Mouse (Mus musculus) lung, embryonic 14.5 days (tissue): Measurements from ENCODE around the gene Atrip. TPM values are rescaled to one million over a fixed set of nuclear protein-coding genes. Genes with fewer than 3 reads are reported as not detected.

Source experiments
- ATAC-seq: fragments of 200-750 bp; cut with Nextera tagmentation; 2 replicates; pipeline ENCODE4 v1.8.0; 2017; ENCODE audit warnings: mild to moderate bottlenecking, moderate TSS enrichment, moderate library complexity; ENCODE audit not compliant: insufficient read depth
- DNase-seq: peaks from one replicate; pipeline ENCODE4 v3.0.0-alpha.2; 2015
- H3K27ac ChIP-seq: fragments of 300-500 bp; sonication (generic); 2 replicates; pipeline ENCODE4 v1.5.1; 2014; ENCODE audit warnings: low read depth, mild to moderate bottlenecking, moderate library complexity
- H3K27me3 ChIP-seq: fragments of 300-500 bp; sonication (generic); 2 replicates; pipeline ENCODE4 v1.6.1; 2014; ENCODE audit warnings: low read length, control low read depth; ENCODE audit not compliant: insufficient read depth
- H3K36me3 ChIP-seq: fragments of 300-500 bp; sonication (generic); 2 replicates; pipeline ENCODE4 v1.6.1; 2014; ENCODE audit warnings: control low read depth; ENCODE audit not compliant: insufficient read depth
- H3K4me1 ChIP-seq: fragments of 300-500 bp; sonication (generic); 2 replicates; pipeline ENCODE4 v1.6.1; 2014; ENCODE audit warnings: antibody characterized with exemption, control low read depth; ENCODE audit not compliant: insufficient read depth
- H3K4me2 ChIP-seq: fragments of 300-500 bp; sonication (generic); 2 replicates; pipeline ENCODE4 v1.6.1; 2014; ENCODE audit warnings: mild to moderate bottlenecking
- H3K4me3 ChIP-seq: fragments of 300-500 bp; sonication (generic); 2 replicates; pipeline ENCODE4 v1.5.1; 2014; ENCODE audit warnings: low read depth, low read length
- H3K9ac ChIP-seq: fragments of 300-500 bp; sonication (generic); 2 replicates; pipeline ENCODE4 v1.6.1; 2014
- H3K9me3 ChIP-seq: fragments of 300-500 bp; sonication (generic); 2 replicates; pipeline ENCODE4 v1.6.1; 2016; ENCODE audit warnings: low read depth, low read length, control low read depth
- CTCF ChIP-seq: IDR thresholded peaks from 2 replicates; pipeline ENCODE4 v1.5.1; 2016; ENCODE audit warnings: antibody characterized with exemption, low read depth
- WGBS: fragments of 180-500 bp; shearing (Covaris S2); extraction: QIAGEN DNeasy Blood & Tissue Kit; methylation state at CpG from one replicate; pipeline ENCODE4 v1.1.7; 2014; 5-methylcytosine and 5-hydroxymethylcytosine counted together
- polyA plus RNA-seq: library from polyadenylated mRNA; unstranded; fragments of >200 nt; fragmentation: Nextera tagmentation; extraction: Ambion mirVana; gene quantifications from 2 replicates; pipeline ENCODE4 v1.2.1, GENCODE M21; 2014

The Atrip gene
- polyA plus RNA-seq, 1 experiment from 2014 or later, result 27.6 TPM

DNA sequence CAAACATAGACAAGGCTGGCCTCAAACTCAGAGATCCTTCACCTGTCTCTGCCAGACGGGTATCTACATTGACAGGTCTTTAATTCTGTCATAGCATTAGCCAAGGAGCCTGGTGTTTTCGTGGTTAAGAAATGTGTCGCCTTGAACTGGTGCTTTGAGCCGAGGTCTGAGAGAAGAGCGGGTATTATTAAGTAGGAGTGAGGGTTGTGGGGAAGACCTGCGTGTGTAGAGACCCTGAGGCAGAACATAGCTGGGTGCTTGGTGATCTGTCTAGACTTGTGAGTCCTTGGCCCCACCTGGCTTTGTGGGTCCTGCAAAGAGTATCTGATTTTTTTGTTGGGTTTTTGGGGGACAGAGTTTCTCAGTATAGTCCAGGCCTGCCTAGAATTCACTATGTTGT lies 20.1 kb downstream of the Atrip start:
- H3K4me2 ChIP-seq, result no peak overlapping the region
- H3K9me3 ChIP-seq, result no peaks in the 10 kb centered on the region
- no peak for TF ChIP-seq CTCF
- H3K9ac ChIP-seq, result no peak overlapping the region
- ATAC-seq, result no peak
- 0 out of 2 replicates have a peak, but pooled peaks cover 4% of the 10 kb centered on the region for H3K4me1 ChIP-seq
- no peak overlapping the region for H3K4me3 ChIP-seq
- peaks cover 31% of the 10 kb centered on the region for H3K36me3 ChIP-seq
- 67% methylated on average over 6 of the region's 6 CpGs for WGBS
- H3K27me3 ChIP-seq, result no peaks in the 10 kb centered on the region
- DNase-seq, result no peak
- H3K27ac ChIP-seq, result no peak overlapping the region

DNA sequence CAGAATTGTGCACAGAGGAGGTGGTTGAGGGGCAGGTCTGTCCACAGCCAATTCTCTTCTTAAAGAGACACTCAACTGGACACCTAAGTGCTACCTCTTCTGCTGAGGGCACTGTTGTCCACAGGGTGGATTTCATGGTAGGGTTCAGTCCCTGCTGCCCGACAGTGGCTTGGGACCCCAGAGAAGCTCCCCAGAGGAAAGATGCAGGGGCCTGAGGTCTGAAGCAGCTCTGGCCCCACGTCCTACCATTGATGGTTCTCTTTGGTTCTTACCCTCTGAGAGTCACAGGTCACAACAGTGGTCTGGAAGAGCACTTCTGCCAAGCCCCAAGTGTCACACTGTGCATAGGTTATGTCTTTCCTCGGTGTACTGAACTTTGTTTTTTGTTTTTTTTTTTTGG lies 20.6 kb downstream of the Atrip start:
- 83% methylated on average over 3 of the region's 3 CpGs for WGBS
- Histone ChIP-seq H3K9ac (no peak overlapping the region), H3K4me2 (no peak overlapping the region), H3K4me3 (no peak overlapping the region), H3K4me1 (0 out of 2 replicates have a peak, but pooled peaks cover 4% of the 10 kb centered on the region), H3K36me3 (peaks cover 27% of the 10 kb centered on the region), H3K27me3 (no peaks in the 10 kb centered on the region), H3K27ac (no peak overlapping the region), H3K9me3 (no peaks in the 10 kb centered on the region)
- ATAC-seq (no peak), DNase-seq (no peak)
- no peak for TF ChIP-seq CTCF

DNA sequence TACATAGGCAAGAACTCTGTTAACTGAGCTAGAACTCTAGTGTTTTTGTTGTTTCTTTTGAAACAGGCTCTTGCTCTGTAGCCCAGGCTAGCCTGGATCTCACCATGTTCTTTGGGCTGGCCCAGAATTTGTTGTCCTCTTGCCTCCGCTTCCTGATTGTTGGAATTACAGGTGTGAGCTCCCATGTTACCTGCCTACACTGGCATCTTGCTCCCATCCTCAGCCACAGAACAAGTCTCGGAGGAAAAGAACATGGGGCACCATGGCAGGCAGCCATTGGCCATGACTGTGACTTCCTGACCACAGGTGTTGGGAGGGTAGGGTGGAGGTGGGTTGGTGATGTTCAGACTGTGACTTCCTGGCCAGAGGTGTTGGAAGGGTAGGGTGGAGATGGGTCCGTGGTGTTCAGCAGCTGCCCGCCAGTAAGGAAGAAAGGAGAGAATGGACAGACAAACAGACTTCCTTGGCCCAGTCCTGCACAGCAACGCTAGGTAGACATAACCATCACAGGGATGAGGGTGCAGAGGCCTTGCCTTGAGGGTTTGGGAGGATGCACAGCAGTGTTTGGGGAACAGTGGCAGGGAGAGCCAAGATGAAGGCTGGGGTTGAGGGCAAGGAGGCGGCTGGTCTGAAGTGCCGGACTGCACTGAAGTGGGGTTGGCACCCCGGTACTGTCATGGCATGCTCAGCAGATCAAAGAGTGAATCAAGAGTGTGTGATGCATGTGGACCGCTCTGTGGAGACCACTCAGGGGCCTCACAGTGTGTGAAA lies 21.2 kb downstream of the Atrip start:
- peaks cover 20% of the 10 kb centered on the region for H3K36me3 ChIP-seq
- TF ChIP-seq CTCF, result no peak
- 88% methylated on average over 9 of the region's 9 CpGs for WGBS

DNA sequence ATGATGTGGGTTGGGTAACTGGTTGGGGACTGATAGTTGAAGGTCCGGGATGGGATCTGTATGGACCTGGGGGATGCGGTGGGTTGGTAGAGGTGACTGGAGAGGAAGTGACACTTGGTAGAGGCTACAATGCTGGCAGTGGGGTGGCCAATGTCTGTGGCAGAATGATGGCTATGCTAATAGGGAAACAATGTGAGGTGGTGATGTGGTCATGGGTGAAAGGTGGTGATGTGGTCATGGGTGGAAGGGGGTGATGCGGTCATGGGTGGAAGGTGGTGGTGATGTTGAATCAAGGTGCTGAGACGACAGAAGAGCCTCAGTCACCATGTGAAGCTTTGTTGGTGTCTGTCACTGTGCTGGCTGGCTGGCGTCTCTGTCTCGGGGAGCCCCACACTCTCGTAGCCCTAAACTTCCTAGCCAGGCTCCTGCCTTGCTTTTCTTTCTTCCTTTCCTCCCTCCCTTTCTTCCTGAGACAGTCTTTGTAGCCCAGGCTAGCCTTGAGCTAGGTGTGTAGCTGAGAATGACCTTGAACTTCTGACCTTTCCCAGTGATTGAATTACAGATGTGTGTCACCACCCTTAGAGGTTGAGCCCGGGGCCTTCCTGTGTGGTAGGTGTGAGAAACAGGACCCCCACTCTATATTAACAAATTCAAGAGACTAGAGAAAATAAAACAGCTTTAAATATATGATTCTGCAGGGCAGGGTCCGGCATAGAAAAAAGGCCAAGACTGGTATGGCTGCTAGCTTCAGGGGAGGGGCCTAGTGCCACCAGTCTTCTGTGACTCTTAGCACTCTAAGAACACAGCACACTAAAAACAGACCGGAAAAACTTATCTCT lies 22.1 kb downstream of the Atrip start:
- no peak for DNase-seq
- Histone ChIP-seq H3K36me3 (peaks cover 12% of the 10 kb centered on the region; the same call in 1 of the 2 replicates), H3K4me2 (no peak overlapping the region), H3K4me1 (0 out of 2 replicates have a peak, but pooled peaks cover 4% of the 10 kb centered on the region), H3K4me3 (no peak overlapping the region), H3K9me3 (no peaks in the 10 kb centered on the region), H3K27ac (no peak overlapping the region), H3K27me3 (no peaks in the 10 kb centered on the region), H3K9ac (no peak overlapping the region)
- ATAC-seq, result no peak
- no peak for TF ChIP-seq CTCF
- 84% methylated on average over 10 of the region's 10 CpGs for WGBS

More for the DNA sequence above, 21.2 kb downstream of the Atrip start:
- no peak for ATAC-seq
- 0 out of 2 replicates have a peak, but pooled peaks cover 4% of the 10 kb centered on the region for H3K4me1 ChIP-seq
- H3K4me2 ChIP-seq, result no peak overlapping the region
- no peak overlapping the region for H3K9ac ChIP-seq
- H3K27me3 ChIP-seq, result no peaks in the 10 kb centered on the region
- no peak overlapping the region for H3K27ac ChIP-seq
- no peak overlapping the region for H3K4me3 ChIP-seq
- no peaks in the 10 kb centered on the region for H3K9me3 ChIP-seq
- DNase-seq, result no peak

DNA sequence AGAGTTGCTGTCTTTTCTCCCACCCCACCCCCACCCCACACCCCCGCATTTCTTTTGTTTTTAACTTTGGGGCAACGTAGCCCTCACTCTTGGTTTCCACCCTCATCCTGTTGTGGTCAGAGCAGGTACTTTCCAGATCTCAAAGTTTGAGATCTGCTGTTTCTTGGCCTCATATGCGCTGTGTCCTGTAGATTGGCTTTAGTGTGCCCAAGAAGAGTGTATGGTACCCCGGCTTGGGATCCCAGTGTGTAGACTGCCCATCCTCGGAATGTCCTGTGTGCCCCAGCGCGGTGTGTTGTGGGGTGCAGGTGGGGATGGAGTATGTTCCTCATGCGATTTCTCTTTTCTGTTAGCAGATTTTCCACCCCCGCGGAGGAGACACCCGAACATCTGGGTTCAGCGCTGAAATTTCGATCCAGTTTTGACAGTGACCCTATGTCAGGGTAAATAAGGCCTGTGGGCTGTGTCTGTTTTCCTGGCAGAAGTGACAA lies 22.9 kb downstream of the Atrip start:
- no peak for TF ChIP-seq CTCF
- no peak for ATAC-seq

DNA sequence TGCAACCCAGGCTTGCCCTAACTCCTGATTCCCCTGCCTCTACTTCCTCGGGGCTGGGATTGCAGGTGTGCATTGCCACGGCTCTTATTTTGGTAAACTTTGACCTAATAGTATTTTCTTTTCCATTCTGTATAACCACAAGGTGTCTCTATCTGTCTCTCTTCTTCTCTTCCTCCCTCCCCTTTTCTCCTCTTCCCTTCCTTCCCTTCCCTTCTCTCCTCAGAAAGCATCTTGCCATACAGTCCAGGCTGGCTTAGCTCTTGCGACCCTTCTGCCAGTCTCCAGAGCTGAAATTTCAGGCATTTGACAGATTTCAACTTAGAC lies 23.3 kb downstream of the Atrip start:
- H3K4me3 ChIP-seq, result no peak overlapping the region
- H3K4me1 ChIP-seq, result 0 out of 2 replicates have a peak, but pooled peaks cover 4% of the 10 kb centered on the region
- WGBS, result 65% methylated on average over 3 of the region's 3 CpGs
- no peaks in the 10 kb centered on the region for H3K9me3 ChIP-seq
- no peak for TF ChIP-seq CTCF
- H3K36me3 ChIP-seq, result peaks cover 5% of the 10 kb centered on the region; the same call in 1 of the 2 replicates
- ATAC-seq (no peak), DNase-seq (no peak)
- H3K9ac ChIP-seq, result no peak overlapping the region
- no peaks in the 10 kb centered on the region for H3K27me3 ChIP-seq
- no peak overlapping the region for H3K27ac ChIP-seq
- no peak overlapping the region for H3K4me2 ChIP-seq

More for the DNA sequence above, 22.9 kb downstream of the Atrip start:
- 91% methylated on average over 13 of the region's 13 CpGs for WGBS
- Histone ChIP-seq H3K4me2 (no peak overlapping the region), H3K9ac (no peak overlapping the region), H3K4me3 (no peak overlapping the region), H3K9me3 (no peaks in the 10 kb centered on the region), H3K36me3 (peaks cover 5% of the 10 kb centered on the region; the same call in 1 of the 2 replicates), H3K4me1 (0 out of 2 replicates have a peak, but pooled peaks cover 4% of the 10 kb centered on the region), H3K27me3 (no peaks in the 10 kb centered on the region), H3K27ac (no peak overlapping the region)
- DNase-seq, result no peak
